Mouse (Mus musculus): ENCODE results near the gene Stmn3.

- TF ChIP-seq CTCF (IDR thresholded peaks at IDR 0.05; ENCODE audit: low read depth) (no peak), EP300 (IDR thresholded peaks at IDR 0.05; ENCODE audit: low read depth) (no peak)
These were observed 1.9 kb downstream of the Stmn3 start for GRCm38 (mm10) chr2:181312435-181312834.
